Mouse (Mus musculus) neural tube, embryonic 12.5 days (tissue): ENCODE data around the gene Ptchd1. TPM values are rescaled to one million over a fixed set of nuclear protein-coding genes. Genes with fewer than 3 reads are reported as not detected.

ENCODE experiments used
- ATAC-seq: fragments of 200-750 bp; cut with Nextera tagmentation; 2 replicates; pipeline ENCODE4 v1.8.0; 2017; ENCODE audit warnings: low read depth, mild to moderate bottlenecking, moderate TSS enrichment, moderate library complexity; ENCODE audit not compliant: low FRiP score
- H3K27ac ChIP-seq: fragments of 300-500 bp; sonication (generic); 2 replicates; pipeline ENCODE4 v1.5.1; 2016
- H3K27me3 ChIP-seq: fragments of 300-500 bp; sonication (generic); replicated peaks from 2 replicates; pipeline ENCODE4 v1.6.1; 2016; ENCODE audit warnings: mild to moderate bottlenecking
- H3K36me3 ChIP-seq: fragments of 300-500 bp; sonication (generic); 2 replicates; pipeline ENCODE4 v1.6.1; 2016; ENCODE audit warnings: mild to moderate bottlenecking
- H3K4me1 ChIP-seq: fragments of 300-500 bp; sonication (generic); 2 replicates; pipeline ENCODE4 v1.6.1; 2016
- H3K4me2 ChIP-seq: fragments of 300-500 bp; sonication (generic); replicated peaks from 2 replicates; pipeline ENCODE4 v1.6.1; 2016; ENCODE audit warnings: mild to moderate bottlenecking
- H3K4me3 ChIP-seq: fragments of 300-500 bp; sonication (generic); 2 replicates; pipeline ENCODE4 v1.5.1; 2016
- H3K9ac ChIP-seq: fragments of 300-500 bp; sonication (generic); 2 replicates; pipeline ENCODE4 v1.6.1; 2016; ENCODE audit warnings: mild to moderate bottlenecking
- H3K9me3 ChIP-seq: fragments of 300-500 bp; sonication (generic); 2 replicates; pipeline ENCODE4 v1.6.1; 2016; ENCODE audit warnings: mild to moderate bottlenecking
- WGBS: fragments of 180-500 bp; shearing (Covaris S2); methylation state at CpG from one replicate; pipeline ENCODE4 v1.1.7; 2016; 5-methylcytosine and 5-hydroxymethylcytosine counted together
- polyA plus RNA-seq: library from polyadenylated mRNA; unstranded; fragments of >200 nt; fragmentation: Nextera tagmentation; extraction: Ambion mirVana; gene quantifications from 2 replicates; pipeline ENCODE4 v1.2.1, GENCODE M21; 2016

The Ptchd1 gene
- 2.6 and 2.7 TPM in 2 replicates for polyA plus RNA-seq

DNA sequence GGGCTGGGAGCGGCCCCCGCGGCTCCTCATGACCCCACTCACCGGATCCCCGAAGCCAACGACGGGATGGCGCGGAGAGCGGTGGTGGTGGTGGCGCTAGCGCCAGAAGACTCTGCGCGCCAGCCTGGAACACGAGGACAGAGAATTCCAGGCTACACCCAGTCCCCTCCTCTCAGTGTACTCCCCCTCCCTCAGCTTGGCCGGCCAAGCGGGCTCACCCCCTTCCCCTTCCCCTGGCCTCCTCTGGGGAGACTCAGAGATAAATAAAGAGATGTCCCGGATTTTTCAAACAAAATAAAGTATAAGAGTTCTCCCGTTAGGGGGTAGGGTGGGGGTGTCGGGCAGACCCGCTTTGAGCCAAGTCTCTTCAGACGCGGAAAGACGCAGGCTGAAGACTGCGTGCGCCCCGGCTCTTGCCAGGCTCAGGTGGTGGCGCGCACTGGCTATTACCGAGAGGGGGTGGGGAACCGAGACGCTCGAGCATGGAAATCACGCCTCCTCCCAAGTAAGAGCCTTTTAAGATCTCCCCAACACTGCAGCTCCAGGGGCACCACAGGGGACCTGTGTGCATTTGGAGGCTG, at the start of gene Ptchd1:
TSS of gene Ptchd1 (minus strand) at position 114 of the 581 bp plus-strand sequence.
- no peak within 1 kb of the TSS for H3K27ac ChIP-seq
- WGBS = 20% methylated on average over 30 of the region's 34 CpGs
- peak; percentile 84 for ATAC-seq
- no peaks in the 10 kb centered on the region for H3K9me3 ChIP-seq
- no peaks in the 10 kb centered on the region for H3K4me1 ChIP-seq
- peak within 1 kb of the TSS; percentile 89 for H3K4me2 ChIP-seq
- peaks cover 29% of the 10 kb centered on the region for H3K27me3 ChIP-seq
- H3K9ac ChIP-seq = peak within 1 kb of the TSS; percentile 33; the same call in 1 of the 2 replicates
- H3K36me3 ChIP-seq = no peaks in the 10 kb centered on the region
- peak within 1 kb of the TSS; percentile 45 for H3K4me3 ChIP-seq

DNA sequence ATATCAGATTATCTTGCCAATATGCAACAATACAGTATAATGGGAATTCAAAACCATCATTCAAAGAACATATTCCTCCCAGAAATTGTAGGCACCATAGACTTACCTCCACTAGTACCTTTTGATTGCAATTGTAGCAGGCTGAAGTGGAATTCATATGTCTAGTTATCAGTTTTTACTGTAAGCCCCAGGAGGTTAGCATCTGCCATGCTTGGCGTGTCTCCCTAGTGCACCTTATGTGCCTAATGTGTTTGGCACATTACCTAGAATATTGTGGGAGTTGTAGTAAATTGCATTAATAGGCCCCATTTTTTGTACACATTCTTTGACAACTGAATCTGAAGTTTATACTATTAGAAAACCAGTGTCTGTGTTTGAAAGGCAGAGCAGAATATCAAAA, 34.4 kb upstream of the Ptchd1 start:
- Histone ChIP-seq H3K4me2 (no peak overlapping the region), H3K9ac (no peak overlapping the region), H3K27me3 (no peaks in the 10 kb centered on the region), H3K36me3 (no peaks in the 10 kb centered on the region), H3K9me3 (no peaks in the 10 kb centered on the region), H3K27ac (no peak overlapping the region), H3K4me1 (no peaks in the 10 kb centered on the region), H3K4me3 (no peak overlapping the region)
- no peak for ATAC-seq
- 79% methylated on average over 1 of the region's 1 CpGs for WGBS

DNA sequence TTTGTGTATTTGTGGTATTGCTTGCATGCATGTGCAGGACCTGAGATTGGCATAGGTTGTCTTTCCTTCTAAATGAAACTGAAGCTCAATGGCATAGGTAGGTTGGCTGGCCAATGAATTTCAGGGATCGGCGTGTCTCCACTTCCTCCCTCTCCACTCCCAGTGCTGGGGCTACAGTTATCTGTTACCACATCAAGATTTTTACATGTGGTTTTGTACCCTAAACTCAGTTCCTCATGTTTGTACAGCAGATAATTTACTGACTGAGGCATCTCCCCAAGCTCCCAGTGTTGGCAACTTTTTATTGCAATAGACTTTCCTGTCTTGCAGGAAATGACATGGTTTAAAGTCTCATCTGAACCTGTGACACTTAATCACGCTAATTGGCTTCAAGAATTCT, 22.4 kb upstream of the Ptchd1 start:
- H3K27me3 ChIP-seq = no peaks in the 10 kb centered on the region
- H3K27ac ChIP-seq = no peak overlapping the region
- no peaks in the 10 kb centered on the region for H3K9me3 ChIP-seq
- no peaks in the 10 kb centered on the region for H3K4me1 ChIP-seq
- WGBS = 94% methylated on average over 3 of the region's 3 CpGs
- no peak overlapping the region for H3K4me3 ChIP-seq
- no peak overlapping the region for H3K9ac ChIP-seq
- no peak for ATAC-seq
- H3K36me3 ChIP-seq = no peaks in the 10 kb centered on the region
- no peak overlapping the region for H3K4me2 ChIP-seq

- WGBS = 20% methylated on average over 1 of the region's 1 CpGs
- Histone ChIP-seq H3K4me2 (no peak overlapping the region), H3K4me1 (no peaks in the 10 kb centered on the region), H3K36me3 (no peaks in the 10 kb centered on the region), H3K27me3 (no peaks in the 10 kb centered on the region), H3K9ac (no peak overlapping the region), H3K27ac (no peak overlapping the region), H3K4me3 (no peak overlapping the region), H3K9me3 (no peaks in the 10 kb centered on the region)
- ATAC-seq = no peak
These were observed 20.4 kb upstream of the Ptchd1 start for GRCm38 (mm10) chrX:155643975-155644374.

DNA sequence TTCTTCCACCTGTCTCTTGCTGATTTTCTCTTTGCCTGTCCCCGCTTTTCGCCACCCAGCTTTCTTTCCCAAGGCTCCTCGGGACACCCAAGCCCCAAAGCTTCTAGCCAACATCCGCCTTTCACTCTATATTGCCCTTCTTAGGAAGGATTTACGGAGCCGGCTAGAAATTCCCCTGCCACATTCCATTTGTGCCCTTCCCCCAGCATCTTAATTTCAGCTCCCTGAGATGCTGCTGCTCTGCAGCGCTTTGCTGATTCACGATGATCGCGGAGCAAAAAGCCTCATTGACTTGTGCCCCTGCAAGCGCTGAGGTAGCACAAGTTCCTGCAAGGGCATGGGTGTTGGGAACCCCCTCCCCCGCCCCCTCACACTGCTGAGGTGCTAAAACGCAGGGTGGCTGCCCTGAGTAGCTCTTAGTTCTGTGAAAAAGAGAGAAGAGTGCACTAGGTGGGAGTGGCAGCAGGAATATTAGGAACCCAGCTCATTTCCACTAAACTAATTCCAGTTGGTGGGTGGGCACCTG, 2.1 kb upstream of the Ptchd1 start:
- Histone ChIP-seq H3K27me3 (peaks cover 29% of the 10 kb centered on the region), H3K4me2 (peak overlapping the region; percentile 39), H3K4me1 (no peaks in the 10 kb centered on the region), H3K27ac (no peak overlapping the region), H3K9ac (no peak overlapping the region), H3K9me3 (no peaks in the 10 kb centered on the region), H3K4me3 (no peak overlapping the region), H3K36me3 (no peaks in the 10 kb centered on the region)
- no peak for ATAC-seq
- 14% methylated on average over 13 of the region's 13 CpGs for WGBS

DNA sequence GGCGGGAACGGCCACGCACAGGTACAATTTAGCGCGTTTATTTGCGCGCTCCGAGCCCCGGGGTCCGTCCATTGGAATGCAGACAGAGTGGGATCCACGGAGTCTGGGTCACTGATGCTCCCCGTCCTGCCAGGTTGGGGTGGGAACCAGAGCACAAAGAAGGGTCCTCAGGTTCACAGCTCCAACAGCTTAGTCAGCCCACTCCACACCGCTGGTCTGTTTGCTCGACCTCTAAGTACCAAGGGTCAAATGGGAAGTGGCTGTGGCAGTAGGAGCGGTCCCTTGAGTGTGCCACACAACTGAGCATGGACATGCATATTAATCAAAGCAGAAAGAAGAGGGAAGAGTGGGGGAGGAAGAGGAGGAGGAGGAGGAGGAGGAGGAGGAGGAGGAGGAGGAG, 1.3 kb upstream of the Ptchd1 start:
- 12% methylated on average over 15 of the region's 15 CpGs for WGBS
- peaks cover 29% of the 10 kb centered on the region for H3K27me3 ChIP-seq
- no peaks in the 10 kb centered on the region for H3K36me3 ChIP-seq
- H3K9ac ChIP-seq = no peak overlapping the region
- no peaks in the 10 kb centered on the region for H3K9me3 ChIP-seq
- no peaks in the 10 kb centered on the region for H3K4me1 ChIP-seq
- peak overlapping the region; percentile 89 for H3K4me2 ChIP-seq
- H3K4me3 ChIP-seq = peak overlapping the region; percentile 45
- no peak overlapping the region for H3K27ac ChIP-seq
- 0 out of 2 replicates have a peak, but pooled peaks have one; percentile 2 for ATAC-seq

DNA sequence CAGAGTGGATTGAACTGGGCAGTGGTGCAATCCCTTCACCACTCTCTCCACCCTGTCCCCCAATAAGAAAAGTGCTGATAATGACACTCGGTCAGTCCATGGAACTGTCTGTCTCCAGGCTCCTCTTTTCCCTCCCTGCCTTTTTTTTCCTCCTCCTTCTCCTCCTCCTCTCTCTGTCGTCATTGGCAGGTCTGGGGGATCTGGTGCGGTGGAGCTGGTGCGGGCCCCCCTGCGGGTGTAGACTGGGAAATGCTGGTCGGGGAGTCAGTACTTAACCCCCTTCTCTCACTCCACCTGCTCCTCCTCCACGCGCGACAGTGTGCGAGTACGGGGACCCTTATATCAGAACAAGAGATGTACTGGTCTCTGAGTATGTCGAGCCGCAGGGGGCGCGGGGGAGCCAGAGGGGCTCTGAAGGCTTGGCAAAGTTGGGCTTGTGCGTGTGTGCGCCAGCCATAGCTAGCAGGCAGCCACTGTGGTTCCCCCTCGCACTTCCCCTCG, 777 bp upstream of the Ptchd1 start, which contains the start of gene Gm15155:
TSS of gene Gm15155 (plus strand) at position 401 of the 501 bp plus-strand sequence.
- Histone ChIP-seq H3K9ac (0 out of 2 replicates have a peak within 1 kb of the TSS, but pooled peaks have one; percentile 33), H3K4me2 (peak within 1 kb of the TSS; percentile 89), H3K4me3 (peak within 1 kb of the TSS; percentile 45), H3K9me3 (no peaks in the 10 kb centered on the region), H3K4me1 (no peaks in the 10 kb centered on the region), H3K27me3 (peaks cover 29% of the 10 kb centered on the region), H3K36me3 (no peaks in the 10 kb centered on the region), H3K27ac (no peak within 1 kb of the TSS)
- peak; percentile 21 for ATAC-seq
- WGBS = 13% methylated on average over 19 of the region's 19 CpGs

DNA sequence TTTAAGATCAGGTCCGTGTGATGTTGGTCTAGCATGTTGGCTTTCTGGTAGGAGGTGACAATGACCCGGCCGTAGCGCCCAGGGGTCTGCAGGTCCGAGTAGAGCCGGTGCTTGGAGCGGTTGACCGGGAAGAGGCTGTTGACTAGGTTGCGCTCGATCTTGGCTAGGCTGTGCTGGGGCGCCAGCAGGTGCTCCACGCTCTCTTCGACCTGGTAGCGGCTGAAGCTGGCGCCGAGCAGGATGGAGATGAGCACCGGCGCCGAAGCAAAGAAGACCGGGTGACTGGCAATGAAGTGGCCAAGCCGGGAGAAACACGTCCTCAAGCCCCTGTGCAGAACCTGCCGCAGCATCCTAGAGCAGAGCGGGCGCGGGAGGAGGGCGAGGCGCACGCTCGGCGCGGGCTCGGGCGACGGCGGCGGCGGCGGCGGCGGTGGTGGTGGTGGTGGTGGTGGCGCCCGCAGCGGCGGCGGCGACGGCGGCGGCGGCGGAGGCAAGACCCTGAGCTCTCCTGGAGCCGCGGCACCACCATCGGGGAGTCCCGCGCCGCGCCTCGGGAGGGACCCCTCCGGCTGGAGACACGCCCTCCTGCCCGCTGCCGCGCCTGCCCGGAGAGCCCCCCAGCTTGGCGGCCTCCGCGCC, 534 bp downstream of the Ptchd1 start:
- Histone ChIP-seq H3K4me1 (no peaks in the 10 kb centered on the region), H3K4me2 (peak overlapping the region; percentile 89), H3K4me3 (peak overlapping the region; percentile 45), H3K27me3 (peaks cover 29% of the 10 kb centered on the region), H3K9me3 (no peaks in the 10 kb centered on the region), H3K36me3 (no peaks in the 10 kb centered on the region), H3K27ac (no peak overlapping the region), H3K9ac (peak overlapping the region; percentile 33; the same call in 1 of the 2 replicates)
- ATAC-seq = peak; percentile 67
- WGBS = 13% methylated on average over 33 of the region's 69 CpGs

DNA sequence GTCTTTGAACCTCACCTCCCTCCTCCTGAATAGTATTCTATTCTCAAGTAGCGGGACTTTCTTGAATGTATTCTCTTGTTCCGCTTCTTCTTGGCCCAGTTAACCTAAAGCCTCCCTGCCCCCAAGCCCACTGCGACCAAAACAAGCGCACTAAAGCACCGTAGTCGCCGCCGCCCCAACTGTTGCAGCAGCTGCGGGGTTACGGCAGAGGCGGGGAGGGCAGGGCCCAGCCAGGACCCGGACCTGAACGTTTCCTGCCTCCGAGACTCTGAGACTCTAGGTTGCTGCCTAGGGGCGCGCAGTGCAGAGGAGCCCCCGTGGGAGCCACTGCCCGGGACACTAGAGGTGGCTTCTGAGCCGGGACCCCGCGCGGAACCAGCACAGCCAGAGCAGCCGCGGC, 1.1 kb downstream of the Ptchd1 start:
- no peaks in the 10 kb centered on the region for H3K36me3 ChIP-seq
- peak overlapping the region; percentile 33; the same call in 1 of the 2 replicates for H3K9ac ChIP-seq
- H3K27me3 ChIP-seq = peaks cover 29% of the 10 kb centered on the region
- peak overlapping the region; percentile 45 for H3K4me3 ChIP-seq
- H3K4me2 ChIP-seq = peak overlapping the region; percentile 89
- H3K27ac ChIP-seq = no peak overlapping the region
- ATAC-seq = peak; percentile 42
- WGBS = 12% methylated on average over 24 of the region's 24 CpGs
- no peaks in the 10 kb centered on the region for H3K9me3 ChIP-seq
- no peaks in the 10 kb centered on the region for H3K4me1 ChIP-seq

DNA sequence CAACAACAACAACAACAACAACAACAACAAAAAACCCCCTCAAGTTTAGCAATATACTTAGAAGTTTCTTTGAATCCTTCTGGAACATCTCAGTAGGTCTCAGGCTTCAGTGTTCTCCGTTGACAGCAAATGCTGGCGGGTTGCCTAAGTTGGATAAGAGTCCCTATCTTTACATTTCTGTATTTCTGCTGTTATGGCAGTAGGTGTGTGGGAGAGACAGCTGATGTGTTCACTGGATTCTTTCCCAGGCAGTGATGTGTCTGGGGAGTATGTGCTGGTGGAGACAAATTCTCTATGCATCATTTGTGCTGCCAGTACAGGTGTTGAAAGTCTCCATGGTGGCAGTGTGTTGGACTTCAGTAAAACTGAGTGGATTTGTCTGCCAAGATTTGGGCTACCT, 22.4 kb downstream of the Ptchd1 start:
- H3K4me3 ChIP-seq = no peak overlapping the region
- WGBS = 88% methylated on average over 2 of the region's 2 CpGs
- H3K4me2 ChIP-seq = no peak overlapping the region
- H3K27ac ChIP-seq = no peak overlapping the region
- no peak for ATAC-seq
- H3K4me1 ChIP-seq = no peaks in the 10 kb centered on the region
- H3K9ac ChIP-seq = no peak overlapping the region
- no peaks in the 10 kb centered on the region for H3K27me3 ChIP-seq
- no peaks in the 10 kb centered on the region for H3K36me3 ChIP-seq
- no peaks in the 10 kb centered on the region for H3K9me3 ChIP-seq

DNA sequence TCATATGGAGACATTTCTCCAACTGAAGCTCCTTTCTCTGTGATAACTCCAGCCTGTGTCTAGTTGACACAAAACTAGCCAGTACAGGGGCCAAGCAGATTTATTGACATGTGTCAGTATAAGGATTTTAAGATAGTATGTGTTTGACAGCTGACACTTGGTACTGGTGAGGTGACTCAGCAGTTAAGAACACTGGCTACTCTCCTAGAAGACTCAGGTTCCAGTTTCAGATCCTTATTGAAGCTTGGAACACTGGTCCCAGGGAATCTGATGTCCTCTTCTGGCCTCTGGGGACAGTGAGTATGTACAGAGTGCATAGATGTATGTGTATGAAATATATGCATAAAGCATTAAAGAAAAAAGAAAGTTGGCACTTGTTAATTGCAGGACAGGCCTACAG, 27.2 kb downstream of the Ptchd1 start:
- no peak overlapping the region for H3K9ac ChIP-seq
- H3K4me1 ChIP-seq = no peaks in the 10 kb centered on the region
- H3K4me2 ChIP-seq = no peak overlapping the region
- H3K36me3 ChIP-seq = no peaks in the 10 kb centered on the region
- H3K27ac ChIP-seq = no peak overlapping the region
- H3K4me3 ChIP-seq = no peak overlapping the region
- ATAC-seq = no peak
- H3K27me3 ChIP-seq = no peaks in the 10 kb centered on the region
- H3K9me3 ChIP-seq = no peaks in the 10 kb centered on the region

DNA sequence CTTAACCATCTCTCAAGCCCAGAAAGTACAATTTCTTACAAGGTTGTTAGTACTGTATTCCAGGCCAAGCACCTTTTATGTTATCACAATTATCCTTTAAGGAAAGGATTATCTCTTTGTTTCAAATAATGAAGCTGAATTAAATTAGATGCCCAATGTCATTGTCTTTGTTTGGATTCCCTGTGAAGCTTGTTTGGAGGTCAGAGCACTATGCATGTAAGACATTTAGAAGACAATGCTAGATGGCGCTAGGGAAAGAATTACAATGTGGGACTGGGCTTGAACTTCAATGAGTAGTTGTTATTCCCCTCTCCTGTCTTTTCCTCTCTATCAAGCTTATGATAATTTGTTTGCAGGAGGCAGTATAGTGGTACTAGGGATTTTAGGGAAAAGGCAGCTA, 28.9 kb downstream of the Ptchd1 start:
- H3K9me3 ChIP-seq = no peaks in the 10 kb centered on the region
- no peaks in the 10 kb centered on the region for H3K27me3 ChIP-seq
- H3K4me2 ChIP-seq = no peak overlapping the region
- no peak for ATAC-seq
- no peak overlapping the region for H3K27ac ChIP-seq
- no peak overlapping the region for H3K4me3 ChIP-seq
- H3K36me3 ChIP-seq = no peaks in the 10 kb centered on the region
- H3K4me1 ChIP-seq = no peaks in the 10 kb centered on the region
- H3K9ac ChIP-seq = no peak overlapping the region
- 45% methylated on average over 1 of the region's 1 CpGs for WGBS
